Mouse (Mus musculus): Measurements from ENCODE around the gene Catsper2.

Gene Catsper2

GRCm38 (mm10) chr2:121354820-121355592 lies 58.6 kb downstream of the Catsper2 start, which contains the start of gene Ppip5k1:
Ppip5k1 (minus strand) TSS chr2:121355396.
- peak; percentile 95 to 98 for DNase-seq (ENCODE audit: low spot score in 2 of 2)

DNA sequence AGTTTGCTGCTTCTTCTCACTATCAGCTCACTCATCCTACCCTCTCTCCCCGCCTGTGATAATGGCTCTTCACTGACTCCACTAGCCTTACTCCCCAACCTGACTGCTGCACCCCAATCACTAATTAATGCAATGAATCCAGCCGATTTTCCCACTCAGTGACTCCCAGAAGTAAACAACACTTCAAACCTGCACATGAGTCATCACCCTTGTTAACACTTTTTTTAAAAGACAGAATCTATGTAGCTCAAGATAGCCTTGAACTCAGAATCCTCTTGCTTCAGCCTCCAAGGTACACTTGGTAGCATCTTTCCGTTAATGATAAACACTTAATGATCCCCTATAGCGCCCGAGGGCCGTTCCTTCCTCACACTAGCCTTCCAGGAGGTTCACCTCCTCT lies 59.2 kb downstream of the Catsper2 start:
- DNase-seq (ENCODE audit: low spot score in 2 of 2): no peak

DNA sequence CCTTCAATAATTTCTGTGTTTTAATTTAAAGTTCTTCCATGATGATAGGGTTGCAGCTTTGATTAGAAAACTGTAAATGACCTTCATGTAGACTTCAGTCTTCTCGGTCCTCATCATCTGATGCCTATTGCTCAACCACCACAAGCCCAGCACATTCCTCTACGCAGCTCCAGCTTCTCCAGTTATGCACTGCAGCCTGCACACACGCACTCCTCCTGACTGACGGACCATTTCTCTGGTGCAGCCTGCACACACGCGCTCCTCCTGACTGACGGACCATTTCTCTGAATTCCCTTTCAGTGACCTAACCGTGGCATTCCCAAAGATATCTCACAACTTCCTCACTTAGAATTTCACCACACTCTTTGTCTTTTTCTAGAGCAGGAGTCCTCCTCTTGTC lies 60.4 kb downstream of the Catsper2 start:
- no peak for DNase-seq (ENCODE audit: low spot score in 2 of 2)

Measured in frontal cortex, postnatal 10 days (tissue).